Mouse (Mus musculus) CH12.LX (cell line): ENCODE measurements around the gene Tmem63b.

ENCODE experiments used
- CTCF ChIP-seq, 2 experiments: IDR thresholded peaks in 1 of 2; conservative IDR thresholded peaks in 1 of 2; 2 replicates each; pipeline ENCODE4 v1.5.1; 2011 to 2012; ENCODE audit warnings: low read depth in 2 of 2, low read length in 2 of 2, improper control_type of control experiment in 1 of 2, inconsistent platforms in 1 of 2, mild to moderate bottlenecking in 1 of 2, moderate library complexity in 1 of 2
- E2F4 ChIP-seq: IDR thresholded peaks from 2 replicates; pipeline ENCODE4 v1.6.1; 2011; ENCODE audit warnings: low read depth, low read length, improper control_type of control experiment; ENCODE audit not compliant: insufficient replicate concordance
- JUND ChIP-seq: conservative IDR thresholded peaks from 2 replicates; pipeline ENCODE4 v1.6.1; 2011; ENCODE audit warnings: low read depth, low read length, improper control_type of control experiment
- MEF2A ChIP-seq: IDR thresholded peaks from 2 replicates; pipeline ENCODE4 v1.6.1; 2014; ENCODE audit warnings: low read depth, mild to moderate bottlenecking, inconsistent platforms, low read length, improper control_type of control experiment, borderline replicate concordance
- MXI1 ChIP-seq: IDR thresholded peaks from 2 replicates; pipeline ENCODE4 v1.6.1; 2011; ENCODE audit warnings: mild to moderate bottlenecking, low read depth, low read length, improper control_type of control experiment
- POLR2A ChIP-seq: IDR thresholded peaks from 2 replicates; pipeline ENCODE4 v1.6.1; 2011; ENCODE audit warnings: low read depth, mild to moderate bottlenecking, improper control_type of control experiment, low read length
- RAD21 ChIP-seq: IDR thresholded peaks from 2 replicates; pipeline ENCODE4 v1.6.1; 2011; ENCODE audit warnings: low read depth, mild to moderate bottlenecking, low read length, improper control_type of control experiment, moderate library complexity

DNA sequence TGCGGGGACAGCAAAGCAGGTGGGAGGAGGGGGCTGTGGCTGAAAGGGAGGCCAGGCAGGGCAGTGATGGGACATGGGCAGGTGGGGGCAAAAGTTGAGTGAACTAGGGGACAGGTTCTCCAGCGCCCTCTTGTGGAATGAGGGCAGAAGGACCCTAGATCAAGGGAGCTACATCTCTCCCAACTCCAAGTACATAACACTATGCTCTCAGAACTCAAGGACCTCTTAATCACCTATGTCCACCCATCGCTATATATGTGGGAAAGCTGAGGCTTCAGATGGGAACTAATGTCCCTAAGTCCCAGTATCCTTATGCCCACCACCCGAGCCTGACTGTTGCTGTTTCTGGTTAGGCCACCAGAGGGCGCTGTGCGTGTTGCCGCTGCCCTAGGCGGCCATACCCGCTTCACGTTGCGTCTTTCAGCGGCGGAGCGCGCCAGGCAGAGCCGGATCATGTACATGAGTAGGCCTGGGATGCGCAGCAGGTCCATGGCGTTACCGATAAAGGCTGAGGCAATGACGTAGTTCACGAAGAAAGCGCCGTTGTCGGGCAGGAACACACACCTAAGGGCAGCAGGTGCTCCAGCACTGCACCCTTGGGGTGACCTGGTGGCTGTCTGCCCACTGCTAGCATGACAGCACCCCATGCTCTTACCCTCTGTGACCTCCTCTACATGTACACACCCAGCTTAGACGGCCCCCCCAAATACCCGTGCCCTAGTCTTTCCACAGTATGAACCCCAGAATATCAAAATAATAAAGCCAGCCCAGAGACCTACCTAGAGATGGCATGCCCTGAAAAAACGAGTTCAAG, 23.4 kb downstream of the Tmem63b start:
- TF ChIP-seq E2F4 (no peak), POLR2A (no peak), MEF2A (no peak), CTCF (conservative IDR thresholded peaks at IDR 0.05 in 1 of 2, IDR thresholded peaks at IDR 0.05 in 1 of 2; ENCODE audit: low read depth in 2 of 2, low read length in 2 of 2) (peak; percentile 90 to 99), RAD21 (peak; percentile 18), MXI1 (no peak), JUND (no peak)
